Mouse (Mus musculus): ENCODE measurements around the gene Camk2n2. TPM values are rescaled to one million over a fixed set of nuclear protein-coding genes. Genes with fewer than 3 reads are reported as not detected.

Gene Camk2n2
- polyA plus RNA-seq, 1 experiment, result not detected

GRCm38 (mm10) chr16:20638367-20638766, 17.3 kb upstream of the Camk2n2 start:
- peaks cover 16% of the 10 kb centered on the region for H3K27me3 ChIP-seq (ENCODE audit: control insufficient read depth)
- no peaks in the 10 kb centered on the region for H3K4me1 ChIP-seq (ENCODE audit: control insufficient read depth)
- H3K4me3 ChIP-seq (replicated peaks), result no peak overlapping the region
- no peak for TF ChIP-seq TAL1 (IDR thresholded peaks at IDR 0.05; ENCODE audit: low read length)
- TF ChIP-seq GATA1 (IDR thresholded peaks at IDR 0.05; ENCODE audit: low read length), result no peak
- no peaks in the 10 kb centered on the region for H3K36me3 ChIP-seq (ENCODE audit: control insufficient read depth)
- no peaks in the 10 kb centered on the region for H3K9me3 ChIP-seq (ENCODE audit: control insufficient read depth, low read length)

- no peaks in the 10 kb centered on the region for H3K9me3 ChIP-seq (ENCODE audit: control insufficient read depth, low read length)
- H3K4me3 ChIP-seq (replicated peaks), result no peak overlapping the region
- H3K36me3 ChIP-seq (ENCODE audit: control insufficient read depth), result no peaks in the 10 kb centered on the region
- no peak for TF ChIP-seq GATA1 (IDR thresholded peaks at IDR 0.05; ENCODE audit: low read length)
- TF ChIP-seq TAL1 (IDR thresholded peaks at IDR 0.05; ENCODE audit: low read length), result no peak
- H3K27me3 ChIP-seq (ENCODE audit: control insufficient read depth), result peaks cover 17% of the 10 kb centered on the region
- H3K4me1 ChIP-seq (ENCODE audit: control insufficient read depth), result no peaks in the 10 kb centered on the region
Measured at GRCm38 (mm10) chr16:20637410-20637809, 16.3 kb upstream of the Camk2n2 start.

- peaks cover 3% of the 10 kb centered on the region; the same call in 1 of the 2 replicates for H3K4me1 ChIP-seq (ENCODE audit: control insufficient read depth)
- TF ChIP-seq TAL1 (IDR thresholded peaks at IDR 0.05; ENCODE audit: low read length) (no peak), GATA1 (IDR thresholded peaks at IDR 0.05; ENCODE audit: low read length) (no peak)
- H3K4me3 ChIP-seq (replicated peaks), result no peak within 1 kb of the TSS
- no peaks in the 10 kb centered on the region; the same call in 1 of the 2 replicates for H3K9me3 ChIP-seq (ENCODE audit: control insufficient read depth, low read length)
- H3K36me3 ChIP-seq (ENCODE audit: control insufficient read depth), result no peaks in the 10 kb centered on the region
- H3K27me3 ChIP-seq (ENCODE audit: control insufficient read depth), result peaks cover 55% of the 10 kb centered on the region
Measured at GRCm38 (mm10) chr16:20629731-20630634, 8.9 kb upstream of the Camk2n2 start, which contains the start of gene Ece2. Gene Ece2, plus strand, starts transcription at chr16:20629828.

GRCm38 (mm10) chr16:20628871-20629391, 7.8 kb upstream of the Camk2n2 start:
- no peaks in the 10 kb centered on the region for H3K36me3 ChIP-seq (ENCODE audit: control insufficient read depth)
- TF ChIP-seq TAL1 (IDR thresholded peaks at IDR 0.05; ENCODE audit: low read length) (no peak), GATA1 (IDR thresholded peaks at IDR 0.05; ENCODE audit: low read length) (no peak)
- H3K4me3 ChIP-seq (replicated peaks), result no peak overlapping the region
- peaks cover 64% of the 10 kb centered on the region for H3K27me3 ChIP-seq (ENCODE audit: control insufficient read depth)
- H3K9me3 ChIP-seq (ENCODE audit: control insufficient read depth, low read length), result no peaks in the 10 kb centered on the region; the same call in 1 of the 2 replicates
- H3K4me1 ChIP-seq (ENCODE audit: control insufficient read depth), result peaks cover 3% of the 10 kb centered on the region; the same call in 1 of the 2 replicates

- TF ChIP-seq TAL1 (IDR thresholded peaks at IDR 0.05; ENCODE audit: low read length) (no peak), GATA1 (IDR thresholded peaks at IDR 0.05; ENCODE audit: low read length) (no peak)
- Histone ChIP-seq H3K9me3 (ENCODE audit: control insufficient read depth, low read length) (peaks cover 12% of the 10 kb centered on the region; the same call in 1 of the 2 replicates), H3K4me1 (ENCODE audit: control insufficient read depth) (peaks cover 27% of the 10 kb centered on the region), H3K4me3 (replicated peaks) (no peak overlapping the region), H3K27me3 (ENCODE audit: control insufficient read depth) (peaks cover 85% of the 10 kb centered on the region), H3K36me3 (ENCODE audit: control insufficient read depth) (no peaks in the 10 kb centered on the region)
Measured at GRCm38 (mm10) chr16:20623211-20623610, 2.1 kb upstream of the Camk2n2 start.

- TF ChIP-seq GATA1 (IDR thresholded peaks at IDR 0.05; ENCODE audit: low read length) (no peak), TAL1 (IDR thresholded peaks at IDR 0.05; ENCODE audit: low read length) (no peak)
- Histone ChIP-seq H3K36me3 (ENCODE audit: control insufficient read depth) (no peaks in the 10 kb centered on the region), H3K4me1 (ENCODE audit: control insufficient read depth) (peaks cover 27% of the 10 kb centered on the region), H3K4me3 (replicated peaks) (peak overlapping the region; percentile 69), H3K9me3 (ENCODE audit: control insufficient read depth, low read length) (peaks cover 12% of the 10 kb centered on the region; the same call in 1 of the 2 replicates), H3K27me3 (ENCODE audit: control insufficient read depth) (peaks cover 92% of the 10 kb centered on the region)
Measured at GRCm38 (mm10) chr16:20621991-20622685, 1.1 kb upstream of the Camk2n2 start.

GRCm38 (mm10) chr16:20620751-20621190, 316 bp downstream of the Camk2n2 start:
- no peak for TF ChIP-seq GATA1 (IDR thresholded peaks at IDR 0.05; ENCODE audit: low read length)
- no peak for TF ChIP-seq TAL1 (IDR thresholded peaks at IDR 0.05; ENCODE audit: low read length)
- H3K4me3 ChIP-seq (replicated peaks), result peak overlapping the region; percentile 69
- H3K27me3 ChIP-seq (ENCODE audit: control insufficient read depth), result peaks cover 83% of the 10 kb centered on the region
- peaks cover 27% of the 10 kb centered on the region for H3K4me1 ChIP-seq (ENCODE audit: control insufficient read depth)
- H3K9me3 ChIP-seq (ENCODE audit: control insufficient read depth, low read length), result peaks cover 12% of the 10 kb centered on the region; the same call in 1 of the 2 replicates
- H3K36me3 ChIP-seq (ENCODE audit: control insufficient read depth), result no peaks in the 10 kb centered on the region

GRCm38 (mm10) chr16:20620399-20620735, 720 bp downstream of the Camk2n2 start:
- TF ChIP-seq GATA1 (IDR thresholded peaks at IDR 0.05; ENCODE audit: low read length), result no peak
- no peak for TF ChIP-seq TAL1 (IDR thresholded peaks at IDR 0.05; ENCODE audit: low read length)
- Histone ChIP-seq H3K4me1 (ENCODE audit: control insufficient read depth) (peaks cover 27% of the 10 kb centered on the region), H3K4me3 (replicated peaks) (peak overlapping the region; percentile 69), H3K9me3 (ENCODE audit: control insufficient read depth, low read length) (peaks cover 12% of the 10 kb centered on the region; the same call in 1 of the 2 replicates), H3K27me3 (ENCODE audit: control insufficient read depth) (peaks cover 79% of the 10 kb centered on the region), H3K36me3 (ENCODE audit: control insufficient read depth) (no peaks in the 10 kb centered on the region)
